Mouse (Mus musculus): Measurements from ENCODE around the gene Ggta1.

Ggta1 gene

DNA sequence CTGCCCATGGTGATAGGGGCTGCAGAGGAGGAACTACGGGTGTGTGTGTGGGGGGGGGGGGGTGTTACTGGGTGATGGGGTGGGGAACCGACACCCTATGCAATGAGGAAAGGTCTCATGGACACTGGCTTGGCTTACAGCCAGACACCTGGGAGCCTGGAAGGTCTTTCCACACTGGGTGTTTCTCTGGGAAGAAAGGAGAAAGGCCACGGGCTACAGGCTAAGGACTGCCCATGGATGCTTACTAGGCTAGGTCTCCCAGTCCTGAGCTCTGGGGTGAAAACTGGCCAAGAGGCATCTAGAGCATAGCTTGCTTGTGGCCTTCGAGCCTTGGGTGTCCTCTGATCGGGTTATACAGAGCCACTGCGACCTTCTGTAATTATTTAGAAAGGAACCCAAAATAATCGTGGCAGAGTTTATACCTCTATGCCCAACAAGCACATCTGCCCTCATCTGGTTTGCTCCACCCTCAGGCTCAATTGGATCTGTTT is at the start of gene Ggta1:
Gene Ggta1, minus strand, starts transcription at position 441 of the 491 bp plus-strand sequence.
- DNase-seq = no peak

GRCm38 (mm10) chr2:35512226-35512625 is 49.2 kb upstream of the Ggta1 start:
- no peak for DNase-seq

DNA sequence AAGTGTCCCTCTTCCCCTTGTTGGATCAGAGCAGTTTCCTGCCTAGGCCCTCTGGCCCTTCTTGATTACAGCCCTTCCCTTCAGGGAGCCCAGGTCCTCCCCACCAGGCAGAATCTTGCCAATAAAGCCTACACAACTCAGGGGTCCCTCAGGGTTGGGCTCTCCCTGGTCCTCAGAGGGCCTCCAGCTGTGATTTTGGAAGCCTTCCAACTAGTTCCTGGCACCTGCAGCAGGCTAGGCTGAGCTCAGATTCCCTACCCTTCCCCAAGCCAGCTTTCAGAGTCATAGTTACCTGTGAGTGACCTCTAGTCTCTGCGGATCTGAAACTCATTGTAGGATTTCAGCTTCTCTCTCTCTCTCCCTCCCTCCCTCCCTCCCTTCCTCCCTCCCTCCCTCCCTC is 47.9 kb upstream of the Ggta1 start:
- no peak for DNase-seq

- no peak for DNase-seq
Measured at GRCm38 (mm10) chr2:35509888-35510287, 46.9 kb upstream of the Ggta1 start.

DNA sequence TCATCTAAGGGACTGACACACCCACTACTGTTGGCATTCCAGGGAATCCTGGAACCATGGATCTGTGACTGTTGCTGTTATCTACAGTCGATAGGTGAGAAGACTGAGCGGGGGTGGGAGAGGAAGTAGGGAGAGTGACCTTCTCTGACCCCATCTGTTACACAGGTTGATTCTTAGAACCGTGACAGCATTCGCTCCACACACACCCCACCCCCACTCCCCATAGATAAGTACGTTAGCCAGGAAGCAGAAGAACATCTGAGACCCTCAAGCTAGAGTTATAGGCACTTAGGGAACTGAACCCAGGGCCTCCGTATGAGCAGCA is 46.3 kb upstream of the Ggta1 start:
- DNase-seq = no peak

DNA sequence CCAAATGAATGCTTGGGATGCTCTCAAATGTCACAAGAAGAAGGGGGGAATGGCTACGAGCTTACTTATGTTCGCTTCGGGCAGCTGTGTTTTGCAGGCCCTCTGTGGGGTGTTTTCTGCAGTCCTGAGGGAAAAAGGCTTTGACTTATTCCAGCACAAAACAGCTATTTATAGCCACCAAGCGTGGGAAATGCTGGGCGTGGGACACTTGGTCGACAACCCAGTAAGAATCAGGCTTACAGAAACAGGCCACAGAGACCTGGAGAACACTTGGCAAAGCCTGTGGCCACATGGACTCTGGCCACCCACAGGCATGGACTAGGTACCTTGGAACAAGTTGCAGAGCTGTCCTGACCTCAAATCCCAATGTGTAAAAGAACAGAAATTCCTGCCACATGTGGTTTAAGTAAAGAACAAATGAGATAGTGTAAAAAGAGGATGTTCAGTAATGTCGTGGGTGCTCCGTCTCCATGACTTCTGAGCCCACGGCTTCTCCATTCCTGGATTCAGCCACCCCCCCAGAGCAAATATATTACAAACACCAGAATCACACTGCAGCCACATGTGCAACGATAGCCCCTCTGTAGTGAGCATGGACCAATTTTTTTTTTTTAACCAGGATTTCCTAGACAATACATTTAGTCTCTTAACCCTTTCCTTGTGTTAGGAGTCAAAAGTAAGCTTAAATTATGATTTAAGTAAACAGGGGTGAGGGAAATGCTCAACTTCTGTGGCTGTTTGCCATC is 45.7 kb upstream of the Ggta1 start:
- DNase-seq = no peak

- no peak for DNase-seq
Measured at GRCm38 (mm10) chr2:35507191-35507511, 44.1 kb upstream of the Ggta1 start.

- no peak for DNase-seq
Measured at GRCm38 (mm10) chr2:35506311-35507190, 43.5 kb upstream of the Ggta1 start.

DNA sequence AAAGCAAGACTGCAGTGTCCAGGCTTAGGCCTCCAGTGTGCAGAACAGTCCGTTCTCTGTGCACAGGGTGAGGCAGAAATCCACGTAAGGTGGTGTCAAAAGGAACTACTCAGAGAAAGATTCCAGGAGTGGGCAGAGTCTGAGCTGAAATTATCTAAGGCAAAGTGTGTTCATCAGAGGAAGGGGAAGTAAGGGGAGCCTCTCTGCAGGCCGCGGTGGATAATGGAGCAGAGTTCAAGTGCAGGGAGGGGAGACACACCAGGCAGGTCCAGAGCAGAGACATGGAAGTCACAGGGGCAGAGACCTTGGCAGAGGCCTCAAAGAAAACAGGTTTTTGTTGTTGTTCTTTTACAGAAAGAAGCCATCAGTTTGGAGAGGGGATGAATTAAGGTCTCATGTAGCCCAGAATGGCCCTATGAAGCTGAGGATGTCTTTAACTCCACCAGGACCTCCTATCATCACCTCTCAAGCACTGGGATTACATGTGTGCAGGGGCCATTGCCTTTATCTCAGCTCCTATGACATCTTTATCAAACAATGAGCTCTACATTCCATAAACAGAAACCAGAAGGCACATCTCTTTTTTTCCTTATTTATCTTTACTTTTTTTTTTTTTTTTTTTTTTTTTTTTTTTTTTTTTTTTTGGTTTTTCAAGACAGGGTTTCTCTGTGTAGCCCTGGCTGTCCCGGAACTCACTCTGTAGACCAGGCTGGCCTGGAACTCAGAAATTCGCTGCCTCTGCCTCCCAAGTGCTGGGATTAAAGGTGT is 42.7 kb upstream of the Ggta1 start:
- no peak for DNase-seq

DNA sequence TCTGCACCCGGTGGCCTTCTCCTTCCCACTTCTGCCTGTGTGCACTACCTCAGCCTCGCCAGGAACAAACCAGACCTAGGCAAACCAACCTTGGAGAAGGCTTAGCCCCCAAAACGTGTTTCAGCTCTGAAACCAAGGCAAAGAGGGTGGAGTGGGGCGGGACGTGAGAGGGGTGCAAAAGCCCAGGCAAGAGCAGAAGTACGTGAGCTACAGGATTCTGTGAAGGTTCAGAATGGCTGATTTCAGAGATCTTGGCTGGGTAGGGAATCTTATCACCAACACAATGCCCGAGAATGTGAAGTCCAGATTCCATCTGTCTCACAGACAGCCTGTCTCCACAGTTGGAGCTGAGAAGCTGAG is 41.4 kb upstream of the Ggta1 start:
- DNase-seq = no peak

DNA sequence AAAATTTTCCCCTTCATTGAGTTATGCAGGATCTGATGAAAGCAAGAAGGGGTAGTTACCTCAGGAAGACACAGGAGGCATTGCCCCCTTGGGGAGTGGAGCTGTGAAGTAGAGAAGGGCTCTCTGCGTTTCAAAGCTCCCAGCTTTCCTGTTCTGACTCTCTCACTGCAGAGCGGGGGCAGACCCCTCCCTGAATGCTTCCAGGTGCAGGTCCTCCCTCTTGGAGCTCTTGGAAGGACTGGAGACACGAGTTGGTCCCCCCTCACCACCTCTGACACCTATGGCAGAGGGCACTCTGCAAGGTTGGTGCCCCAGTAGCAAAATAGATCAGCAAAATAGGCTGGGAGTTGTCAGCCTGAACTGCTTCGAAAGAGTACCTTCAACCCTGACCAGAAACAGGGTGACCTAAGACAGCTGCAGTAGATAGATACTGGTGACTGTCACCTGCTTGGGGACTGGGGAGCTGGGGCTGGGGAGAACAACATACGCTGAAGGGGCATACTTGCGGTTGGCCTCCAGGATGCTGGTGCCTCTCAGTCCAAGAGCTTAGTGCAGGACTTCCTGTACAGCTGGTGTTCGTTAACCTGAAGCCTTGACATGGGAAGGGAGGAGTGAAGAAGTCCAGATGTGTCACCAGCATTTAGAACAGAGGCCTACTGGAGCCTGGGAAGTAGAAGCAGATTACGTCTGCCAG is 40.8 kb upstream of the Ggta1 start:
- DNase-seq = no peak

- DNase-seq = no peak
Measured at GRCm38 (mm10) chr2:35503021-35503722, 40.1 kb upstream of the Ggta1 start.

DNA sequence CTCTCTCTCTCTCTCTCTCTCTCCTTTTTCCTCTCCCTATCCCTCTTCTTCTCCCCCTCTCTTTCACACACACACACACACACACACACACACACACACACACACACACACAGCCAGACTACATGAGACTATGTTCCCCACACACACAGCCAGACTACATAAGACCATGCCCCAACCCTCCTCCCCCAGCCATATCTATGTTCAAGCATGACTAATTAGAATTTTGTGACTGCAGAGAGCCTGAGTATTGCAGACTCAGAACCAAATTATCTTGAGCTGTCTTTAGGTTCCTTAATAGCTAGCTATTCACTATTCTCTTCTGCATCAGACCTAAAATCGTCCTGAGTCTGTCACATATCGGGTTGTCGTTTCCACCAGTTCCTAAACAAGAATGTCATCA is 39.5 kb upstream of the Ggta1 start:
- no peak for DNase-seq

GRCm38 (mm10) chr2:35499474-35499873 is 36.4 kb upstream of the Ggta1 start:
- no peak for DNase-seq

GRCm38 (mm10) chr2:35498961-35499360 is 35.9 kb upstream of the Ggta1 start:
- DNase-seq = no peak

GRCm38 (mm10) chr2:35497662-35498196 is 34.7 kb upstream of the Ggta1 start:
- no peak for DNase-seq

DNA sequence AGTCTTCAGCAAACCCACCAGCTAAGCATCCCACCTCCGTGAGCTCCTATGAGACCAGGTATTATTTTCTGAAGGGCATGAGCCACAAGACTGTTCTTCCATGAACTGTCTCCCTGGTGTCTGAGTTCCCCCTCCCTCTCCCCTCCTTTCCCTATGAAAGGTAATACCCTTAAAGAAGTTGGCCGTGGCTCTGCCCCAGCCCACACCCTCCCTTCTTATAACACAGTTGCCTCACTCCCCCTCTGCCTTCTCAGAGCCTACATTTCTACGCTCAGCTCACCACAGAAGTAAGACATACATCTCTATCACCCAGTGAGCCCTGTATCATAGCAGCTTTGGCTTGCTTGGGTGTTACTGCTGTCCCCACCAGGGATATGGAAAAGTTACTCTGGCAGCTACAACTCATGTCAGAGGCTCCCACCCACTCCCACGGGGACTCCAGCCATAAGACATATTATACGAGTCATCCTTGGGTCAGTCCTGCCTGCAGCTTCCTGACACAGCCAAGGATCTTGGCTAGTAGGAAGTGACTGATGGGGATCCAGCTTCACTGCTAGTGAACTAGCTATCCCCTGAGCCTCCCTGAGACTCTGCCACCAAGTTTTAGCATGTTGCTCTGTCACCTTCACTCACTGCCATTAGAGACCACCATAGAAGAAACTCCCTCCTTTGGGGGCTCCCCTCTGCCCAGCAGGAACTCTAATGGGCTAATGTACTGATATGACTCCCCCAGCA is 33.4 kb upstream of the Ggta1 start:
- DNase-seq = no peak

DNA sequence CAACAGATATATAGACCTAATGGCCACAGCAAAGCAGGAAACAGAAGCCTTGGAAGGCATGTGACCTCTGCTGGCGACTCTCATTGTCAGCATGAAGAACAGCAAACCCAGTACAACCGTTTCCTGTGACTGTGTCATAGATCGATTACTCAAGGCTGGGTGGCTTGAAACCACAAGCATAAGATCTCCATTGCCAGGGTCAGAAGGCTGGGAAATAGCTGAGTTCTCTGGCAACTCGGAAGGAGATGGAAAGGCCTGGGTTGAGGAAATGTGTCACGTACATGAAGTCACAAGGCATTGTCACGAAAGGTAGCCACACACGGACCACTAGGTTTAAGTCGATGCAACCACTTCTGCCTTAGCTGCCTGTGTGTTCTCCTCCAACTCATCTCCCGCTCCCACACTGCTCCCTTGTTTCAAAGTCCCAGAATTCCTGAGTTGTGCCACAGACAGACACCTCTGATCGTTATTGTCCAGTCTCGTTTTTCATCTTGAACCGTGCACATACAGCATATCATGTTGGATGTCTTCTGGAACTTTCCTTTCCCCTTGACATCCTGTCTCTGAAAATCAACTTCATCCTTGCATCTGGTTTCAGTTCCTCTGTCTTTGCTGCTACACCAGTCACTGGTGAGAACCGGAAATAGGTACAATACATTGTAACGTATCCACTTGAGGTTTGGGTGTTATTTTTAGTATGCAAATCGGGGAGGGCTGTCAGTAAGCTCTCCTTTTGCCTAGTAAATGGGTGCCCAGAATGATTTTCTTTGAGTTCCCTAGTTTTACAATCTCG is 32.7 kb upstream of the Ggta1 start:
- DNase-seq = no peak

DNA sequence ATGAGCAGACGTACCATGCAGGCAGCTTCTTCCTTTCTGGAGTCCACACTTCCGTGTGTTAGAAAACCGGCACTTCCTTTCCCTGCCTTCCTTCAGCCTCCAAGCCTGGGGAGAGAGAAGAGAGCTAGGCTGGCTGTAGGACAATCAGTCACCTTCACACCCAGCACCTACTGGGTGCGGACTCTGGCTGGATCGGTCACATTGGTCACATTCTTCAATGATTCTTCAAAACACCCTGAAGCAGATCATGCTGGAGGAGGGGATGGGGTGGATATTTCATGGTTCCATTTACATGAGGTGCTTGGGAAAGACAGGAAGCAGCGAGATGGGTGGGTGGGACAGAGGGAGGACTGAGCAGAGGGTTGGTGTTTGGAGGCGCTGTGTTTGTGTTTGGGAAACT is 30.5 kb upstream of the Ggta1 start:
- no peak for DNase-seq

GRCm38 (mm10) chr2:35491151-35491550 is 28.1 kb upstream of the Ggta1 start:
- no peak for DNase-seq

Measured in cerebellum, adult 9-10 months (tissue).